Mouse (Mus musculus) midbrain, embryonic 13.5 days (tissue): Measurements from ENCODE around the gene Gm498. TPM values are rescaled to one million over a fixed set of nuclear protein-coding genes. Genes with fewer than 3 reads are reported as not detected.

ENCODE experiments used
- ATAC-seq: fragments of 200-750 bp; cut with Nextera tagmentation; 2 replicates; pipeline ENCODE4 v1.8.0; 2017; ENCODE audit warnings: mild to moderate bottlenecking, moderate TSS enrichment, moderate library complexity
- H3K27ac ChIP-seq: fragments of 300-500 bp; sonication (generic); 2 replicates; pipeline ENCODE4 v1.5.1; 2015; ENCODE audit warnings: inconsistent platforms, mild to moderate bottlenecking, moderate library complexity
- H3K27me3 ChIP-seq: fragments of 300-500 bp; sonication (generic); 2 replicates; pipeline ENCODE4 v1.6.1; 2015; ENCODE audit warnings: mild to moderate bottlenecking, inconsistent platforms
- H3K36me3 ChIP-seq: fragments of 300-500 bp; sonication (generic); 2 replicates; pipeline ENCODE4 v1.6.1; 2015; ENCODE audit warnings: mild to moderate bottlenecking, inconsistent platforms
- H3K4me1 ChIP-seq: fragments of 300-500 bp; sonication (generic); replicated peaks from 2 replicates; pipeline ENCODE4 v1.6.1; 2015; ENCODE audit warnings: inconsistent platforms
- H3K4me2 ChIP-seq: fragments of 300-500 bp; sonication (generic); replicated peaks from 2 replicates; pipeline ENCODE4 v1.6.1; 2015; ENCODE audit warnings: moderate library complexity, mild to moderate bottlenecking, inconsistent platforms
- H3K4me3 ChIP-seq: fragments of 300-500 bp; sonication (generic); replicated peaks from 2 replicates; pipeline ENCODE4 v1.5.1; 2015; ENCODE audit warnings: mild to moderate bottlenecking, inconsistent platforms
- H3K9ac ChIP-seq: fragments of 300-500 bp; sonication (generic); replicated peaks from 2 replicates; pipeline ENCODE4 v1.6.1; 2015; ENCODE audit warnings: mild to moderate bottlenecking, inconsistent platforms
- H3K9me3 ChIP-seq: fragments of 300-500 bp; sonication (generic); 2 replicates; pipeline ENCODE4 v1.6.1; 2016; ENCODE audit warnings: mild to moderate bottlenecking, inconsistent platforms
- WGBS: fragments of 180-500 bp; shearing (Covaris S2); methylation state at CpG from one replicate; pipeline ENCODE4 v1.1.7; 2015; 5-methylcytosine and 5-hydroxymethylcytosine counted together
- polyA plus RNA-seq: library from polyadenylated mRNA; unstranded; fragments of >200 nt; fragmentation: Nextera tagmentation; extraction: Ambion mirVana; gene quantifications from 2 replicates; pipeline ENCODE4 v1.2.1, GENCODE M21; 2015

Gm498 gene
- polyA plus RNA-seq, 1 experiment from 2014 or later = not detected

GRCm38 (mm10) chr7:143834316-143834715 lies 32.3 kb upstream of the Gm498 start:
- 99% methylated on average over 2 of the region's 2 CpGs for WGBS

GRCm38 (mm10) chr7:143834972-143835371 lies 31.7 kb upstream of the Gm498 start:
- Histone ChIP-seq H3K4me2 (peak overlapping the region; percentile 11; the same call in 1 of the 2 replicates), H3K4me1 (peaks cover 57% of the 10 kb centered on the region)
- ATAC-seq = no peak

More at GRCm38 (mm10) chr7:143834316-143834715, 32.3 kb upstream of the Gm498 start:
- H3K9ac ChIP-seq = no peak overlapping the region
- no peak overlapping the region for H3K4me3 ChIP-seq
- H3K9me3 ChIP-seq = no peaks in the 10 kb centered on the region
- no peaks in the 10 kb centered on the region for H3K27me3 ChIP-seq
- H3K4me1 ChIP-seq = peaks cover 57% of the 10 kb centered on the region
- ATAC-seq = no peak
- H3K36me3 ChIP-seq = peaks cover 40% of the 10 kb centered on the region
- no peak overlapping the region for H3K27ac ChIP-seq
- peak overlapping the region; percentile 11; the same call in 1 of the 2 replicates for H3K4me2 ChIP-seq

GRCm38 (mm10) chr7:143837705-143838358 lies 28.8 kb upstream of the Gm498 start:
- peaks cover 32% of the 10 kb centered on the region for H3K4me1 ChIP-seq
- no peak for ATAC-seq
- no peaks in the 10 kb centered on the region for H3K27me3 ChIP-seq
- H3K4me3 ChIP-seq = no peak overlapping the region
- no peak overlapping the region for H3K4me2 ChIP-seq
- H3K36me3 ChIP-seq = peaks cover 72% of the 10 kb centered on the region
- H3K27ac ChIP-seq = no peak overlapping the region
- WGBS = 95% methylated on average over 3 of the region's 3 CpGs
- no peaks in the 10 kb centered on the region for H3K9me3 ChIP-seq
- H3K9ac ChIP-seq = no peak overlapping the region

More at GRCm38 (mm10) chr7:143834972-143835371, 31.7 kb upstream of the Gm498 start:
- Histone ChIP-seq H3K9me3 (no peaks in the 10 kb centered on the region), H3K4me3 (no peak overlapping the region), H3K36me3 (peaks cover 47% of the 10 kb centered on the region), H3K27me3 (no peaks in the 10 kb centered on the region), H3K9ac (no peak overlapping the region; the same call in 1 of the 2 replicates), H3K27ac (no peak overlapping the region)
- WGBS = 76% methylated on average over 3 of the region's 3 CpGs

GRCm38 (mm10) chr7:143840121-143840520 lies 26.5 kb upstream of the Gm498 start:
- Histone ChIP-seq H3K4me1 (peaks cover 9% of the 10 kb centered on the region), H3K4me3 (no peak overlapping the region), H3K4me2 (no peak overlapping the region), H3K36me3 (peaks cover 90% of the 10 kb centered on the region), H3K9me3 (no peaks in the 10 kb centered on the region), H3K9ac (no peak overlapping the region), H3K27me3 (no peaks in the 10 kb centered on the region), H3K27ac (no peak overlapping the region)
- no peak for ATAC-seq
- WGBS = 92% methylated on average over 5 of the region's 5 CpGs

GRCm38 (mm10) chr7:143841301-143841700 lies 25.3 kb upstream of the Gm498 start:
- Histone ChIP-seq H3K4me1 (no peaks in the 10 kb centered on the region), H3K4me3 (no peak overlapping the region), H3K9me3 (no peaks in the 10 kb centered on the region), H3K4me2 (no peak overlapping the region), H3K36me3 (peaks cover 99% of the 10 kb centered on the region), H3K9ac (no peak overlapping the region), H3K27me3 (no peaks in the 10 kb centered on the region), H3K27ac (no peak overlapping the region)
- 97% methylated on average over 8 of the region's 8 CpGs for WGBS
- ATAC-seq = no peak

GRCm38 (mm10) chr7:143848127-143848767 lies 18.4 kb upstream of the Gm498 start:
- Histone ChIP-seq H3K4me1 (no peaks in the 10 kb centered on the region), H3K27ac (no peak overlapping the region), H3K36me3 (peaks cover 59% of the 10 kb centered on the region), H3K4me3 (no peak overlapping the region), H3K9ac (no peak overlapping the region), H3K27me3 (no peaks in the 10 kb centered on the region), H3K4me2 (no peak overlapping the region), H3K9me3 (no peaks in the 10 kb centered on the region)
- 83% methylated on average over 5 of the region's 5 CpGs for WGBS
- no peak for ATAC-seq

- 96% methylated on average over 7 of the region's 8 CpGs for WGBS
Observed at GRCm38 (mm10) chr7:143848768-143849482, 17.7 kb upstream of the Gm498 start.

GRCm38 (mm10) chr7:143868874-143869273 lies 2.2 kb downstream of the Gm498 start:
- H3K36me3 ChIP-seq = no peaks in the 10 kb centered on the region
- H3K27me3 ChIP-seq = no peaks in the 10 kb centered on the region
- H3K4me2 ChIP-seq = no peak overlapping the region
- 86% methylated on average over 4 of the region's 4 CpGs for WGBS
- no peak overlapping the region for H3K9ac ChIP-seq
- ATAC-seq = no peak
- no peak overlapping the region for H3K27ac ChIP-seq
- no peak overlapping the region for H3K4me3 ChIP-seq
- no peaks in the 10 kb centered on the region for H3K4me1 ChIP-seq
- H3K9me3 ChIP-seq = no peaks in the 10 kb centered on the region

More at GRCm38 (mm10) chr7:143848768-143849482, 17.7 kb upstream of the Gm498 start:
- H3K27ac ChIP-seq = no peak overlapping the region
- peaks cover 52% of the 10 kb centered on the region for H3K36me3 ChIP-seq
- H3K27me3 ChIP-seq = no peaks in the 10 kb centered on the region
- ATAC-seq = no peak
- no peaks in the 10 kb centered on the region for H3K9me3 ChIP-seq
- H3K4me1 ChIP-seq = no peaks in the 10 kb centered on the region
- H3K9ac ChIP-seq = no peak overlapping the region
- no peak overlapping the region for H3K4me2 ChIP-seq
- no peak overlapping the region for H3K4me3 ChIP-seq

- Histone ChIP-seq H3K27ac (no peak overlapping the region), H3K4me1 (no peaks in the 10 kb centered on the region), H3K4me3 (no peak overlapping the region), H3K9ac (no peak overlapping the region), H3K9me3 (no peaks in the 10 kb centered on the region), H3K36me3 (no peaks in the 10 kb centered on the region), H3K27me3 (no peaks in the 10 kb centered on the region), H3K4me2 (no peak overlapping the region)
- 86% methylated on average over 6 of the region's 6 CpGs for WGBS
- no peak for ATAC-seq
Observed at GRCm38 (mm10) chr7:143883717-143884116, 17.1 kb downstream of the Gm498 start.

GRCm38 (mm10) chr7:143891146-143891545 lies 24.5 kb downstream of the Gm498 start:
- Histone ChIP-seq H3K9me3 (no peaks in the 10 kb centered on the region), H3K9ac (no peak overlapping the region), H3K4me2 (no peak overlapping the region), H3K36me3 (no peaks in the 10 kb centered on the region), H3K4me1 (no peaks in the 10 kb centered on the region), H3K27me3 (no peaks in the 10 kb centered on the region), H3K27ac (no peak overlapping the region), H3K4me3 (no peak overlapping the region)
- WGBS = 64% methylated on average over 2 of the region's 2 CpGs
- ATAC-seq = no peak

GRCm38 (mm10) chr7:143892361-143892760 lies 25.7 kb downstream of the Gm498 start:
- ATAC-seq = no peak
- Histone ChIP-seq H3K9me3 (no peaks in the 10 kb centered on the region), H3K4me3 (no peak overlapping the region), H3K27ac (no peak overlapping the region), H3K9ac (no peak overlapping the region), H3K36me3 (no peaks in the 10 kb centered on the region), H3K4me2 (no peak overlapping the region), H3K4me1 (no peaks in the 10 kb centered on the region), H3K27me3 (no peaks in the 10 kb centered on the region)
- WGBS = 45% methylated on average over 2 of the region's 2 CpGs

- H3K4me3 ChIP-seq = no peak overlapping the region
- no peaks in the 10 kb centered on the region for H3K9me3 ChIP-seq
- WGBS = 34% methylated on average over 2 of the region's 2 CpGs
- no peak for ATAC-seq
- H3K4me1 ChIP-seq = no peaks in the 10 kb centered on the region
- no peak overlapping the region for H3K9ac ChIP-seq
- H3K27ac ChIP-seq = no peak overlapping the region
- H3K4me2 ChIP-seq = no peak overlapping the region
- H3K27me3 ChIP-seq = no peaks in the 10 kb centered on the region
- no peaks in the 10 kb centered on the region for H3K36me3 ChIP-seq
Observed at GRCm38 (mm10) chr7:143900667-143901066, 34.0 kb downstream of the Gm498 start.
